Mouse (Mus musculus) intestine, postnatal 0 days (tissue): ENCODE results near the gene Esrra. TPM values are rescaled to one million over a fixed set of nuclear protein-coding genes. Genes with fewer than 3 reads are reported as not detected.
"Not testable (repeated sequence)": the region's sequence is repeated elsewhere in the genome, so short reads cannot be mapped to it uniquely, and the experiment has no call there.

Experiments
- ATAC-seq: fragments of 200-750 bp; cut with Nextera tagmentation; 2 replicates; pipeline ENCODE4 v1.8.0; 2017; ENCODE audit warnings: mild to moderate bottlenecking, moderate TSS enrichment, moderate library complexity
- H3K27ac ChIP-seq: fragments of 300-500 bp; sonication (generic); 2 replicates; pipeline ENCODE4 v1.5.1; 2014; ENCODE audit warnings: mild to moderate bottlenecking, low read depth, low read length, moderate library complexity
- H3K27me3 ChIP-seq: fragments of 300-500 bp; sonication (generic); replicated peaks from 2 replicates; pipeline ENCODE4 v1.6.1; 2014; ENCODE audit warnings: low read length, mixed read lengths; ENCODE audit not compliant: control insufficient read depth, insufficient read depth
- H3K36me3 ChIP-seq: fragments of 300-500 bp; sonication (generic); 2 replicates; pipeline ENCODE4 v1.6.1; 2014; ENCODE audit warnings: mild to moderate bottlenecking, moderate library complexity; ENCODE audit not compliant: control insufficient read depth, insufficient read depth
- H3K4me1 ChIP-seq: fragments of 300-500 bp; sonication (generic); replicated peaks from 2 replicates; pipeline ENCODE4 v1.6.1; 2014; ENCODE audit warnings: antibody characterized with exemption, low read length, mixed read lengths; ENCODE audit not compliant: control insufficient read depth, insufficient read depth
- H3K4me2 ChIP-seq: fragments of 300-500 bp; sonication (generic); replicated peaks from 2 replicates; pipeline ENCODE4 v1.6.1; 2014; ENCODE audit warnings: low read depth, mild to moderate bottlenecking, moderate library complexity
- H3K4me3 ChIP-seq: fragments of 300-500 bp; sonication (generic); 2 replicates; pipeline ENCODE4 v1.5.1; 2014; ENCODE audit warnings: low read depth, low read length
- H3K9ac ChIP-seq: fragments of 300-500 bp; sonication (generic); 2 replicates; pipeline ENCODE4 v1.6.1; 2014; ENCODE audit warnings: mild to moderate bottlenecking, low read depth, low read length
- H3K9me3 ChIP-seq: fragments of 300-500 bp; sonication (generic); 2 replicates; pipeline ENCODE4 v1.6.1; 2016; ENCODE audit warnings: mixed run types; ENCODE audit not compliant: control insufficient read depth
- CTCF ChIP-seq: sonication (generic); IDR thresholded peaks from 2 replicates; pipeline ENCODE4 v1.5.1; 2016; ENCODE audit warnings: low read depth, mild to moderate bottlenecking, control low read depth, antibody characterized with exemption, moderate library complexity
- WGBS: fragments of 180-500 bp; shearing (Covaris S2); extraction: QIAGEN DNeasy Blood & Tissue Kit; methylation state at CpG from one replicate; pipeline ENCODE4 v1.1.7; 2014; 5-methylcytosine and 5-hydroxymethylcytosine counted together
- polyA plus RNA-seq: library from polyadenylated mRNA; unstranded; fragments of >200 nt; fragmentation: Nextera tagmentation; extraction: Ambion mirVana; gene quantifications from 2 replicates; pipeline ENCODE4 v1.2.1, GENCODE M21; 2015

The Esrra gene
- polyA plus RNA-seq, 1 experiment from 2014 or later: 63.6 TPM

DNA sequence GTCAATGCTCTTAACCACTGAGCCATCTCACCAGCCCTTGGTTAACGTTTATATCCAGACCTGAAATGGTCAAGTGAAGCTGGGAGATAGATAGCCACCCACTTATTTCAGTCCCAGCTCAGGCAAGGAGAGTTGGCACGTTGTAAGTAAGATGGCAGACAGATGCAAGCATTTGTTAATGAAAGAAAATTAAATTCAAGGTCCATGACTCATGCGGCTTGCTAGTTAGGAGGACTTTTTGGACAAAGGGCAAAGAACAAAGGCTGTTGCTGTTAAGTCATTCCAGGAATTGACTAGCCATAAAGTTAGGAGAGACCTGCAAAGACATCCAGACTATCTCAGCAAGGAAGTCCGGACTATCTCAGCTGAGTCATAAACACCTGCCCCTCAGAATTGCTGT, 22.0 kb downstream of the Esrra start:
- TF ChIP-seq CTCF: no peak
- peak; percentile 63; the same call in 1 of the 2 replicates for ATAC-seq
- 45% methylated on average over 4 of the region's 4 CpGs for WGBS
- Histone ChIP-seq H3K9me3 (no peaks in the 10 kb centered on the region), H3K4me1 (no peaks in the 10 kb centered on the region), H3K27ac (peak overlapping the region; percentile 35; the same call in 1 of the 2 replicates), H3K36me3 (peaks cover 2% of the 10 kb centered on the region; the same call in 1 of the 2 replicates), H3K27me3 (no peaks in the 10 kb centered on the region), H3K9ac (no peak overlapping the region), H3K4me2 (no peak overlapping the region), H3K4me3 (no peak overlapping the region)

DNA sequence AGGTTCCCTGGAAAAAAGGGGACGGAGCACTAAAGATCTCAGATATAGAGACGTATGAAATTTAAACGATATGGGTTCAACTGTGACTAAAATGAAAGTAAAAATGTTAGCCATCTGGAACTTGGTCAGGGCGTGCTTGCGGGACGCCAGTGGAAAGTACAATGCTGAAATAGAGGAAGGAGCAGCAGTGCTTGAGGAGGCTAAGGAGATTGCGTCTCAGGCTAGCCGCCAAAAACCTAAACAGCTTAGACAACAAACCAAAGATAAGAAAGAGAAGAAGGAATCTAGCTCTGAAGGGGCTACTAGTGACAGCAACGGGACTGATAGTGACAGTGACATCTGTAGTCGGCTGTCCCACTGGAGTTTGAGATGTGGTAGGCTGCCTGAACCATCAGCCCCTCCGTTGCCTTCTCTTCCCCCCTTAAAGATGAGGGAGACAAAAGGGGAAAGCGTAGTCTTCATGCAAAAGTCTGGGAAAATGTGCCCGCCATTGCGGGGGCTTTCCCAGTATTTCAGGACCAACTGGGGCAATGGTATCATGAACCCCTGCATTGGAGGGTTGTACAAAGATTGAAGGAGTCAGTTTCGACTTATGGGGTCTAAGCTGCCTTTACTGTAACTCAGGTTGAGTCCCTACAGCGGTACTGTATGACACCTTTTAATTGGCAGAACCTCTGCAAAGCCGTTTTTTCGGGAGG, 25.9 kb downstream of the Esrra start:
- not testable (repeated sequence) for H3K27me3 ChIP-seq, ATAC-seq, H3K9ac ChIP-seq, H3K36me3 ChIP-seq, H3K4me3 ChIP-seq, H3K4me1 ChIP-seq, H3K27ac ChIP-seq, H3K9me3 ChIP-seq
- peak overlapping the region; percentile 17 for H3K4me2 ChIP-seq
- WGBS: 76% methylated on average over 18 of the region's 18 CpGs

DNA sequence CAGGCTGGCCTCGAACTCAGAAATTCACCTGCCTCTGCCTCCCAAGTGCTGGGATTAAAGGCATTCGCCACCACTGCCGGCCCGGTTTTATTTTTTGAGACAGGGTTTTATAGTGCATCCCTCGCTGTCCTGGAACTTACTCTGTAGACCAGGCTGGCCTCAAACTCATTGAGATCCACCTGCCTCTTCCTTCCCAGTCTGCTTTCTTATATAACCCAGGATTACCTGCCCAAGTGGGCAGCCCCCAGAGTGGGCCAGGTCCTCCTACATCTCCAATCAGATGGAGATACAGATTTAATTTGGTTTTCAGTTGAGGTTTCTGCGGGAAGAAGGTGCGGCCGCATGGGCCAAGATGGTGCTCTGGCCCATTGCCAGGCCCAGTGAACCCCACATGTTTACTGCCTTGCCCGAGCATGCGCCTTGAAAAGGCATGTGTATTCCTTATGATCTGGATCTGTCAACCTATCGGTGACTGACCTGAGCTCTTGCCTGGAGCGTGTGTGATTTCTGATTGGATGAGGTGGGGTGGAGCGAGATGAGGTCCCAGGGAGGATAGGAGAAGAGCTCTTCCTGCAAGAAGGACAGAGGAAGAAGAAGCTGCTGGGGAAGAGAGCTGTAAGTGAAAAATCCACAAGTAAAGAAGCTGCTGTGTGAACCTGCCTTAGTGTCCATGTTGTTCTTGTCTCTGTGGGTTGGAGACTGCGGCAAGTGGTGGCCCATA, 27.7 kb downstream of the Esrra start:
- H3K36me3 ChIP-seq: no peaks in the 10 kb centered on the region
- no peaks in the 10 kb centered on the region for H3K4me1 ChIP-seq
- H3K27me3 ChIP-seq: no peaks in the 10 kb centered on the region
- WGBS: 90% methylated on average over 14 of the region's 14 CpGs
- 0 out of 2 replicates have a peak, but pooled peaks have one; percentile 16 for ATAC-seq
- H3K9ac ChIP-seq: no peak overlapping the region
- H3K4me2 ChIP-seq: no peak overlapping the region
- H3K4me3 ChIP-seq: no peak overlapping the region
- no peaks in the 10 kb centered on the region for H3K9me3 ChIP-seq
- no peak for TF ChIP-seq CTCF
- H3K27ac ChIP-seq: no peak overlapping the region

DNA sequence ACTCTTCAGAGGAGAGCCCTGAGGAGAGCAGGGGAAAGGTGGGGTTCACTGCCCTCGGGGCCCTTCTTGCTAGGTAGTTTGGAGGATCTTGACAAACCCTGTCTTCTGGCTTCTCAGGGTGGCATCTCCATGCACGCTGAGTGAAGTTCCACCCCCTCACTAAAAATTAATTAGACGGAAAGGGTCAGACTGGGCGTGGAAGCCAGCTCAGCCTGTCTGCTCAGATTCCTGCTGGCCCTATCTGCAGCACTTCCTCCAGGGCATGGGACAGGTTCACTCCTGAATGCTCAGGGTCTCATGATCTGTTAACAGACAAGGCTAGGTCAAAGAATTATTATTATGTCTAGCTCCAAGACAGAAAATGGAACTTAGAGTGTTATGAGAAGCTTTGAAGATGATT, 29.1 kb downstream of the Esrra start:
- Histone ChIP-seq H3K9ac (no peak overlapping the region), H3K36me3 (no peaks in the 10 kb centered on the region), H3K27ac (peak overlapping the region; percentile 0; the same call in 1 of the 2 replicates), H3K4me2 (no peak overlapping the region; the same call in 1 of the 2 replicates), H3K9me3 (no peaks in the 10 kb centered on the region), H3K4me3 (no peak overlapping the region), H3K4me1 (no peaks in the 10 kb centered on the region), H3K27me3 (no peaks in the 10 kb centered on the region)
- TF ChIP-seq CTCF: no peak
- no peak for ATAC-seq
- 37% methylated on average over 4 of the region's 4 CpGs for WGBS

DNA sequence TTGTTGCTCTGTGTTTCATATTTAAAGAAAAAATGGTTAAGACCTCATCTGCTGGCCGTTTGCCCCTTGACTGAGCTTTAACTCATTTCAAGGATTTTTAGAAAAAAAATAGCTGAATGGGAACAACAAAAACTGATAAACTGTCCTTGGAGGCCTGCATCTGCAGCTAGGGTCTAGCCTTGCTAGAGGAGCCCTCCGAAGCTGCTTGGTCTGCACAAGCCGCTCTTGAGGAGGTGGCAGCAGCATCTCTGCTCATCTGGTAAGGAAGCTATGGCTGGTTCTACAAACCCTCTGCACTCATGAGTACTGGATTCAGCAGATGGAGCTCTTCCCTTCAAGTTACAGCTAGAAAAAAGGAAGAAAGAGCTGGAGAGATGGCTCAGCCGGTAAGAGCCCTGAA, 43.6 kb downstream of the Esrra start:
- no peak overlapping the region for H3K27ac ChIP-seq
- 85% methylated on average over 4 of the region's 4 CpGs for WGBS
- H3K36me3 ChIP-seq: no peaks in the 10 kb centered on the region
- ATAC-seq: no peak
- H3K4me2 ChIP-seq: no peak overlapping the region
- H3K4me3 ChIP-seq: no peak overlapping the region
- H3K27me3 ChIP-seq: no peaks in the 10 kb centered on the region
- H3K4me1 ChIP-seq: no peaks in the 10 kb centered on the region
- H3K9ac ChIP-seq: no peak overlapping the region
- TF ChIP-seq CTCF: no peak
- H3K9me3 ChIP-seq: no peaks in the 10 kb centered on the region

DNA sequence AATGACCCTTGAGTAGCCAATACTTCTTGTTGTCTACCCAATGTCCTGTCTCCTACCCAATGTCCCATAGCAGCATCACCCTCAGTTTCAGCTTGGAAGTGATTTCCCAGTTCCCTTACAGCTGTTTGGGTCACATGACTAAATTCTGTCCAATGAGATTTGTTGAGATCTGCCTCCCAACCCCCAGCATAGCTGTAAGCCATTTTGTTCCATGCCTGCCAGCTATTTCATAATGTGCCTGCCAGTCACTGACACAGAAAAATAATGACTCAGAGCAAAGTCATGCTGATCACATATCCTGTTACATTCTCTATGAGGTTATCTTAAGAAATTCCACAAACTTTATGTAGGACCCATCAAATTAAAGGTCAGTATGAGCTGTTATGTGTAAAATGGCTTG, 44.8 kb downstream of the Esrra start:
- Histone ChIP-seq H3K9me3 (no peaks in the 10 kb centered on the region), H3K27me3 (no peaks in the 10 kb centered on the region), H3K36me3 (no peaks in the 10 kb centered on the region), H3K9ac (no peak overlapping the region), H3K4me2 (no peak overlapping the region), H3K27ac (no peak overlapping the region), H3K4me3 (no peak overlapping the region), H3K4me1 (no peaks in the 10 kb centered on the region)
- no peak for ATAC-seq
- TF ChIP-seq CTCF: no peak
